In the genomic region with DNA sequence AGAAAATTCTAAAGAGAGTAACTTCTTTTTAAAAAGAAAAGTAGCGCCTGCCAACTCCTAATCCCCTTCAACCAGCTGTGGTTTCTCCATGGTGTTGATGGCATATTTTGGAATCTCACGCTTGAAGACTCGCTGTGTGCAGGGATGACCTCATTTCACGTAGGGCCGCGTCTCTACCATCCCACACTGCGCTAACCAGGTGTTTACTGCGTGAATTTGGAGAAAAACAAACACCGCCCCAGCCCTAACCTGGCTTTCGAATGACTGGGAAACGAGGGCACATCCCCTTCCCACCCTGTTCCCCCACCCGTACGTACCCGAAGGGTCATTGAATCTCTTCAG, we compare ENCODE assay signal across 8 mouse cellular contexts. TPM values are rescaled to one million over a fixed set of nuclear protein-coding genes. Genes with fewer than 3 reads are reported as not detected.
DNase-seq lines count a peak whose midpoint lies in the region; ATAC-seq and TF ChIP-seq lines count a peak whose summit lies in the region.

No protein-coding gene starts in this region.

- H3K9ac ChIP-seq in kidney, postnatal 0 days (ENCODE audit: low read depth, low read length): peak overlapping the region; percentile 59
- H3K9ac ChIP-seq in embryonic facial prominence, embryonic 12.5 days: peak overlapping the region; percentile 65
- peak overlapping the region; percentile 65 for H3K9ac ChIP-seq in intestine, embryonic 14.5 days (ENCODE audit: low read length)
- no peak overlapping the region for H3K9ac ChIP-seq in midbrain, postnatal 0 days (replicated peaks; ENCODE audit: low read length, poor library complexity, severe bottlenecking)

- H3K4me1 ChIP-seq in kidney, postnatal 0 days (replicated peaks; ENCODE audit: insufficient read depth, low read length): peaks cover 6% of the 10 kb centered on the region
- H3K4me1 ChIP-seq in embryonic facial prominence, embryonic 12.5 days: peaks cover 22% of the 10 kb centered on the region
- peaks cover 16% of the 10 kb centered on the region for H3K4me1 ChIP-seq in intestine, embryonic 14.5 days (replicated peaks; ENCODE audit: control insufficient read depth, insufficient read depth, low read length)
- peaks cover 4% of the 10 kb centered on the region; the same call in 1 of the 2 replicates for H3K4me1 ChIP-seq in midbrain, postnatal 0 days (ENCODE audit: insufficient read depth, low read length)

- under 1% methylated on average over 14 of the region's 14 CpGs for WGBS in kidney, postnatal 0 days
- 2% methylated on average over 14 of the region's 14 CpGs for WGBS in embryonic facial prominence, embryonic 12.5 days
- WGBS in intestine, embryonic 14.5 days: 1% methylated on average over 14 of the region's 14 CpGs
- WGBS in midbrain, postnatal 0 days: under 1% methylated on average over 14 of the region's 14 CpGs

- ATAC-seq in kidney, postnatal 0 days (replicated peaks; ENCODE audit: low FRiP score, low read depth): peak; percentile 17; the same call in 1 of the 2 replicates
- ATAC-seq in embryonic facial prominence, embryonic 12.5 days (ENCODE audit: insufficient number of reproducible peaks, insufficient read depth, low FRiP score, low TSS enrichment): peak; percentile 48
- ATAC-seq in intestine, embryonic 14.5 days (replicated peaks; ENCODE audit: low FRiP score, low TSS enrichment, low read depth): peak; percentile 41
- no peak; the same call in 1 of the 2 replicates for ATAC-seq in midbrain, postnatal 0 days (ENCODE audit: low FRiP score)
- no peak for ATAC-seq in inflammation-experienced regulatory T-cells, adult 6 months

- peak overlapping the region; percentile 76 for H3K4me3 ChIP-seq in kidney, postnatal 0 days (replicated peaks; ENCODE audit: low read depth, low read length)
- H3K4me3 ChIP-seq in embryonic facial prominence, embryonic 12.5 days: peak overlapping the region; percentile 93
- peak overlapping the region; percentile 94 for H3K4me3 ChIP-seq in intestine, embryonic 14.5 days (ENCODE audit: low read depth, low read length)
- H3K4me3 ChIP-seq in midbrain, postnatal 0 days (ENCODE audit: low read depth, low read length): peak overlapping the region; percentile 95

- no peak for TF ChIP-seq CTCF in kidney, postnatal 0 days (IDR thresholded peaks at IDR 0.05; ENCODE audit: low read depth)
- TF ChIP-seq CTCF in midbrain, postnatal 0 days (IDR thresholded peaks at IDR 0.05): no peak

- 0 out of 2 replicates have a peak, but pooled peaks cover 5% of the 10 kb centered on the region for H3K36me3 ChIP-seq in kidney, postnatal 0 days (ENCODE audit: insufficient read depth, low read length)
- H3K36me3 ChIP-seq in embryonic facial prominence, embryonic 12.5 days: peaks cover 24% of the 10 kb centered on the region
- peaks cover 39% of the 10 kb centered on the region for H3K36me3 ChIP-seq in intestine, embryonic 14.5 days (ENCODE audit: control insufficient read depth, insufficient read depth, low read length)
- peaks cover 13% of the 10 kb centered on the region for H3K36me3 ChIP-seq in midbrain, postnatal 0 days (ENCODE audit: insufficient read depth, low read length)

- no peaks in the 10 kb centered on the region for H3K9me3 ChIP-seq in kidney, postnatal 0 days (replicated peaks; ENCODE audit: low read length)
- H3K9me3 ChIP-seq in embryonic facial prominence, embryonic 12.5 days: no peaks in the 10 kb centered on the region
- no peaks in the 10 kb centered on the region for H3K9me3 ChIP-seq in intestine, embryonic 14.5 days (ENCODE audit: control insufficient read depth, low read length)
- H3K9me3 ChIP-seq in midbrain, postnatal 0 days (ENCODE audit: low read length): no peaks in the 10 kb centered on the region

- peak overlapping the region; percentile 91 for H3K4me2 ChIP-seq in kidney, postnatal 0 days (ENCODE audit: low read length)
- H3K4me2 ChIP-seq in embryonic facial prominence, embryonic 12.5 days (replicated peaks): peak overlapping the region; percentile 91
- peak overlapping the region; percentile 80 for H3K4me2 ChIP-seq in intestine, embryonic 14.5 days (ENCODE audit: low read length)
- H3K4me2 ChIP-seq in midbrain, postnatal 0 days (ENCODE audit: low read depth, low read length, poor library complexity, severe bottlenecking): peak overlapping the region; percentile 74

- peak; percentile 10 for DNase-seq in kidney, postnatal 0 days (ENCODE audit: low spot score)
- DNase-seq in kidney, postnatal 10 days: no peak
- DNase-seq in intestine, embryonic 14.5 days (ENCODE audit: low spot score): no peak
- no peak for DNase-seq in midbrain, postnatal 0 days (ENCODE audit: low spot score)
- no peak for DNase-seq in thymus, postnatal 4 days
- DNase-seq in adrenal gland, postnatal 4 days (ENCODE audit: low spot score in 2 of 2): no peak

- H3K27me3 ChIP-seq in kidney, postnatal 0 days (ENCODE audit: insufficient read depth, low read length): no peaks in the 10 kb centered on the region
- no peaks in the 10 kb centered on the region for H3K27me3 ChIP-seq in embryonic facial prominence, embryonic 12.5 days
- no peaks in the 10 kb centered on the region for H3K27me3 ChIP-seq in intestine, embryonic 14.5 days (replicated peaks; ENCODE audit: control insufficient read depth, insufficient read depth, low read length)
- no peaks in the 10 kb centered on the region for H3K27me3 ChIP-seq in midbrain, postnatal 0 days (ENCODE audit: insufficient read depth, low read length)

- H3K27ac ChIP-seq in kidney, postnatal 0 days: no peak overlapping the region
- H3K27ac ChIP-seq in embryonic facial prominence, embryonic 12.5 days: 0 out of 2 replicates have a peak overlapping the region, but pooled peaks have one; percentile 17
- no peak overlapping the region for H3K27ac ChIP-seq in intestine, embryonic 14.5 days (ENCODE audit: low read depth)
- no peak overlapping the region for H3K27ac ChIP-seq in midbrain, postnatal 0 days (ENCODE audit: low read depth, low read length)

RNA-seq across cellular contexts. Expression of gene Hmmr, which starts 0.3 kb away (rescaled TPM):
- 16.4 and 19.3 TPM in 2 replicates for polyA plus RNA-seq in kidney, postnatal 0 days (2015; fragmentation: Nextera tagmentation; extraction: Ambion mirVana)
- polyA plus RNA-seq in embryonic facial prominence, embryonic 12.5 days (2016; fragmentation: Nextera tagmentation; extraction: Ambion mirVana): 47.2 and 54.9 TPM in 2 replicates
- polyA plus RNA-seq in intestine, embryonic 14.5 days (2014; fragmentation: Nextera tagmentation; extraction: Ambion mirVana): 45.0 and 48.0 TPM in 2 replicates
- total RNA-seq in midbrain, postnatal 0 days (2014; rRNA removed): 1.9 and 3.5 TPM in 2 replicates
- 1.9 and 2.5 TPM in 2 replicates for polyA plus RNA-seq in midbrain, postnatal 0 days (2015; fragmentation: Nextera tagmentation; extraction: Ambion mirVana)
- 10 to 100 TPM in 1 of 3 experiments, 1 to 10 TPM in 2; 2.8 to 46.9 (median 4.5) TPM for polyA plus RNA-seq in inflammation-experienced regulatory T-cells, adult 6 months (2017; shearing (Covaris generic))
- total RNA-seq in adrenal gland, postnatal 4 days (2021): 10 to 100 TPM; 13.0 to 14.3 TPM

RNA-seq across cellular contexts. Expression of gene Nudcd2, which starts 0.5 kb away (rescaled TPM):
- polyA plus RNA-seq in kidney, postnatal 0 days (2015; fragmentation: Nextera tagmentation; extraction: Ambion mirVana): 136 and 147 TPM in 2 replicates
- polyA plus RNA-seq in embryonic facial prominence, embryonic 12.5 days (2016; fragmentation: Nextera tagmentation; extraction: Ambion mirVana): 166 and 178 TPM in 2 replicates
- polyA plus RNA-seq in intestine, embryonic 14.5 days (2014; fragmentation: Nextera tagmentation; extraction: Ambion mirVana): 147 and 149 TPM in 2 replicates
- total RNA-seq in midbrain, postnatal 0 days (2014; rRNA removed): 17.4 and 20.1 TPM in 2 replicates
- 42.0 and 45.9 TPM in 2 replicates for polyA plus RNA-seq in midbrain, postnatal 0 days (2015; fragmentation: Nextera tagmentation; extraction: Ambion mirVana)
- polyA plus RNA-seq in inflammation-experienced regulatory T-cells, adult 6 months (2017; shearing (Covaris generic)): 10 to 100 TPM; 39.3 to 75.1 (median 40.0) TPM
- 10 to 100 TPM; 41.6 to 48.3 TPM for total RNA-seq in adrenal gland, postnatal 4 days (2021)

RNA-seq across cellular contexts. Expression of gene Ccng1, which starts 22.1 kb away (rescaled TPM):
- polyA plus RNA-seq in kidney, postnatal 0 days (2015; fragmentation: Nextera tagmentation; extraction: Ambion mirVana): 48.1 and 50.2 TPM in 2 replicates
- 34.3 and 39.9 TPM in 2 replicates for polyA plus RNA-seq in embryonic facial prominence, embryonic 12.5 days (2016; fragmentation: Nextera tagmentation; extraction: Ambion mirVana)
- polyA plus RNA-seq in intestine, embryonic 14.5 days (2014; fragmentation: Nextera tagmentation; extraction: Ambion mirVana): 43.3 and 44.5 TPM in 2 replicates
- total RNA-seq in midbrain, postnatal 0 days (2014; rRNA removed): 51.8 and 56.7 TPM in 2 replicates
- polyA plus RNA-seq in midbrain, postnatal 0 days (2015; fragmentation: Nextera tagmentation; extraction: Ambion mirVana): 28.4 and 29.7 TPM in 2 replicates
- polyA plus RNA-seq in inflammation-experienced regulatory T-cells, adult 6 months (2017; shearing (Covaris generic)): 100 to 1,000 TPM in 1 of 3 experiments, 10 to 100 TPM in 2; 54.7 to 149 (median 61.1) TPM
- total RNA-seq in adrenal gland, postnatal 4 days (2021): 10 to 100 TPM; 47.3 to 47.7 TPM

RNA-seq across cellular contexts. Expression of gene Mat2b, which starts 38.0 kb away (rescaled TPM):
- 118 and 121 TPM in 2 replicates for polyA plus RNA-seq in kidney, postnatal 0 days (2015; fragmentation: Nextera tagmentation; extraction: Ambion mirVana)
- 80.6 and 89.0 TPM in 2 replicates for polyA plus RNA-seq in embryonic facial prominence, embryonic 12.5 days (2016; fragmentation: Nextera tagmentation; extraction: Ambion mirVana)
- 88.4 and 89.8 TPM in 2 replicates for polyA plus RNA-seq in intestine, embryonic 14.5 days (2014; fragmentation: Nextera tagmentation; extraction: Ambion mirVana)
- 27.0 and 41.3 TPM in 2 replicates for total RNA-seq in midbrain, postnatal 0 days (2014; rRNA removed)
- 41.5 and 41.9 TPM in 2 replicates for polyA plus RNA-seq in midbrain, postnatal 0 days (2015; fragmentation: Nextera tagmentation; extraction: Ambion mirVana)
- polyA plus RNA-seq in inflammation-experienced regulatory T-cells, adult 6 months (2017; shearing (Covaris generic)): 100 to 1,000 TPM; 222 to 245 (median 230) TPM
- 100 to 1,000 TPM; 106 to 109 TPM for total RNA-seq in adrenal gland, postnatal 4 days (2021)

Comparison
In these comparisons a context has a peak if more than half of its experiments do, and no peak if none do; other contexts are left out.
1. ATAC-seq: peak in kidney, postnatal 0 days (single experiment), embryonic facial prominence, embryonic 12.5 days (single experiment) and intestine, embryonic 14.5 days (single experiment); none in midbrain, postnatal 0 days (single experiment) and inflammation-experienced regulatory T-cells, adult 6 months (single experiment).
2. Peak in every context shown above with its lines, with median percentiles within 50 percentile points of each other: H3K4me2 ChIP-seq and H3K4me3 ChIP-seq.